Mouse (Mus musculus): ENCODE results near the gene Xlr5c. TPM values are rescaled to one million over a fixed set of nuclear protein-coding genes. Genes with fewer than 3 reads are reported as not detected.
"Not testable (repeated sequence)": the region's sequence is repeated elsewhere in the genome, so short reads cannot be mapped to it uniquely, and the experiment has no call there.

Xlr5c gene
- polyA plus RNA-seq, 1 experiment from 2014 or later, result not detected

- not testable (repeated sequence) for H3K27ac ChIP-seq (ENCODE audit: low read depth, low read length); H3K9me3 ChIP-seq (replicated peaks; ENCODE audit: control insufficient read depth, low read length); ATAC-seq
Measured at GRCm38 (mm10) chrX:73295745-73296144, 3.0 kb upstream of the Xlr5c start.

GRCm38 (mm10) chrX:73265270-73265669 lies 27.5 kb downstream of the Xlr5c start, which contains the start of gene Xlr3c:
Xlr3c (minus strand) TSS chrX:73265390.
- H3K4me3 ChIP-seq (ENCODE audit: low read depth, low read length); H3K27ac ChIP-seq (ENCODE audit: low read depth, low read length); H3K4me2 ChIP-seq (ENCODE audit: low read length); H3K36me3 ChIP-seq (ENCODE audit: control insufficient read depth, insufficient read depth, low read length); DNase-seq (ENCODE audit: low spot score); H3K27me3 ChIP-seq (replicated peaks; ENCODE audit: control insufficient read depth, insufficient read depth, low read length); H3K9ac ChIP-seq (ENCODE audit: low read length); ATAC-seq; H3K4me1 ChIP-seq (ENCODE audit: control insufficient read depth, insufficient read depth, low read length); H3K9me3 ChIP-seq (replicated peaks; ENCODE audit: control insufficient read depth, low read length): not testable (repeated sequence)
- WGBS, result 89% methylated on average over 14 of the region's 14 CpGs

More at GRCm38 (mm10) chrX:73295745-73296144, 3.0 kb upstream of the Xlr5c start:
- H3K36me3 ChIP-seq (ENCODE audit: control insufficient read depth, insufficient read depth, low read length); H3K9ac ChIP-seq (ENCODE audit: low read length); H3K4me1 ChIP-seq (ENCODE audit: control insufficient read depth, insufficient read depth, low read length); H3K4me3 ChIP-seq (ENCODE audit: low read depth, low read length); H3K4me2 ChIP-seq (ENCODE audit: low read length); H3K27me3 ChIP-seq (replicated peaks; ENCODE audit: control insufficient read depth, insufficient read depth, low read length); DNase-seq (ENCODE audit: low spot score): not testable (repeated sequence)
- 89% methylated on average over 5 of the region's 10 CpGs for WGBS

GRCm38 (mm10) chrX:73262428-73262827 lies 30.3 kb downstream of the Xlr5c start:
- H3K36me3 ChIP-seq (ENCODE audit: control insufficient read depth, insufficient read depth, low read length); H3K9ac ChIP-seq (ENCODE audit: low read length); H3K9me3 ChIP-seq (replicated peaks; ENCODE audit: control insufficient read depth, low read length); H3K4me3 ChIP-seq (ENCODE audit: low read depth, low read length); H3K27ac ChIP-seq (ENCODE audit: low read depth, low read length); ATAC-seq; DNase-seq (ENCODE audit: low spot score); H3K4me1 ChIP-seq (ENCODE audit: control insufficient read depth, insufficient read depth, low read length); H3K27me3 ChIP-seq (replicated peaks; ENCODE audit: control insufficient read depth, insufficient read depth, low read length); H3K4me2 ChIP-seq (ENCODE audit: low read length): not testable (repeated sequence)
- WGBS, result 90% methylated on average over 1 of the region's 2 CpGs

GRCm38 (mm10) chrX:73242821-73243325 lies 49.9 kb downstream of the Xlr5c start, which contains the start of gene Xlr4c:
Xlr4c (minus strand) TSS chrX:73243130.
- H3K9me3 ChIP-seq (replicated peaks; ENCODE audit: control insufficient read depth, low read length); H3K36me3 ChIP-seq (ENCODE audit: control insufficient read depth, insufficient read depth, low read length); H3K4me1 ChIP-seq (ENCODE audit: control insufficient read depth, insufficient read depth, low read length); H3K27ac ChIP-seq (ENCODE audit: low read depth, low read length); H3K9ac ChIP-seq (ENCODE audit: low read length); H3K4me3 ChIP-seq (ENCODE audit: low read depth, low read length); H3K27me3 ChIP-seq (replicated peaks; ENCODE audit: control insufficient read depth, insufficient read depth, low read length); ATAC-seq; H3K4me2 ChIP-seq (ENCODE audit: low read length); DNase-seq (ENCODE audit: low spot score): not testable (repeated sequence)
- whole genome bisulfite sequencing, result 85% methylated on average over 13 of the region's 14 CpGs

Other genes starting within 250 kb of the Xlr5c start
- 1.3 and 1.7 TPM in 2 replicates for gene Pnma3, start 228.2 kb downstream of the Xlr5c start, polyA plus RNA-seq (2014; fragmentation: Nextera tagmentation; extraction: Ambion mirVana)
- 0.43 and 0.69 TPM in 2 replicates for gene Xlr4a, start 210.5 kb downstream of the Xlr5c start, polyA plus RNA-seq (2014; fragmentation: Nextera tagmentation; extraction: Ambion mirVana)
- 2.5 and 6.9 TPM in 2 replicates for gene Xlr3a, start 195.9 kb downstream of the Xlr5c start, polyA plus RNA-seq (2014; fragmentation: Nextera tagmentation; extraction: Ambion mirVana)
- 0.22 and 0.84 TPM in 2 replicates for gene Gm14685, start 175.9 kb downstream of the Xlr5c start, polyA plus RNA-seq (2014; fragmentation: Nextera tagmentation; extraction: Ambion mirVana)
- gene Xlr5b, start 144.2 kb downstream of the Xlr5c start, polyA plus RNA-seq (2014; fragmentation: Nextera tagmentation; extraction: Ambion mirVana), result not detected in 2 replicates
- 0.28 and 0.63 TPM in 2 replicates for gene DXBay18, start 143.5 kb downstream of the Xlr5c start, polyA plus RNA-seq (2014; fragmentation: Nextera tagmentation; extraction: Ambion mirVana)
- not detected in 2 replicates for gene Spin2d, start 116.0 kb downstream of the Xlr5c start, polyA plus RNA-seq (2014; fragmentation: Nextera tagmentation; extraction: Ambion mirVana)
- 10.6 and 43.5 TPM in 2 replicates for gene Xlr3b, start 100.8 kb downstream of the Xlr5c start, polyA plus RNA-seq (2014; fragmentation: Nextera tagmentation; extraction: Ambion mirVana)
- 0.37 and 1.4 TPM in 2 replicates for gene Xlr4b, start 78.6 kb downstream of the Xlr5c start, polyA plus RNA-seq (2014; fragmentation: Nextera tagmentation; extraction: Ambion mirVana)
- gene F8a, start 64.7 kb downstream of the Xlr5c start, polyA plus RNA-seq (2014; fragmentation: Nextera tagmentation; extraction: Ambion mirVana), result 18.8 and 24.6 TPM in 2 replicates
- gene Xlr4c, start 49.8 kb downstream of the Xlr5c start, polyA plus RNA-seq (2014; fragmentation: Nextera tagmentation; extraction: Ambion mirVana), result 0.54 TPM in 1 of 2 replicates, not detected in the other
- not detected in 2 replicates for gene Xlr3c, start 27.6 kb downstream of the Xlr5c start, polyA plus RNA-seq (2014; fragmentation: Nextera tagmentation; extraction: Ambion mirVana)
- gene Xlr5a, start within 50 bp of the Xlr5c start, polyA plus RNA-seq (2014; fragmentation: Nextera tagmentation; extraction: Ambion mirVana), result not detected in 2 replicates
- not detected in 2 replicates for gene Gm45015, start 43.9 kb upstream of the Xlr5c start, polyA plus RNA-seq (2014; fragmentation: Nextera tagmentation; extraction: Ambion mirVana)
- 14.4 and 15.2 TPM in 2 replicates for gene Zfp275, start 49.6 kb upstream of the Xlr5c start, polyA plus RNA-seq (2014; fragmentation: Nextera tagmentation; extraction: Ambion mirVana)
- not detected in 2 replicates for gene Gm18336, start 105.8 kb upstream of the Xlr5c start, polyA plus RNA-seq (2014; fragmentation: Nextera tagmentation; extraction: Ambion mirVana)
- 0.39 and 0.48 TPM in 2 replicates for gene Zfp92, start 118.1 kb upstream of the Xlr5c start, polyA plus RNA-seq (2014; fragmentation: Nextera tagmentation; extraction: Ambion mirVana)
- not detected in 2 replicates for gene Trex2, start 142.4 kb upstream of the Xlr5c start, polyA plus RNA-seq (2014; fragmentation: Nextera tagmentation; extraction: Ambion mirVana)
- 64.2 TPM in 2 replicates for gene Haus7, start 166.1 kb upstream of the Xlr5c start, polyA plus RNA-seq (2014; fragmentation: Nextera tagmentation; extraction: Ambion mirVana)
- 15.5 and 18.0 TPM in 2 replicates for gene Bgn, start 190.6 kb upstream of the Xlr5c start, polyA plus RNA-seq (2014; fragmentation: Nextera tagmentation; extraction: Ambion mirVana)
- 2.1 and 3.8 TPM in 2 replicates for gene Atp2b3, start 210.1 kb upstream of the Xlr5c start, polyA plus RNA-seq (2014; fragmentation: Nextera tagmentation; extraction: Ambion mirVana)